Mouse (Mus musculus) bone marrow macrophage, adult 2 months (primary cell): ENCODE data around the gene Eif3c.

Experiments used
- CTCF ChIP-seq: IDR thresholded peaks from 2 replicates; pipeline ENCODE4 v1.5.1; 2012; ENCODE audit warnings: low read depth, mild to moderate bottlenecking, low read length, moderate library complexity
- POLR2A ChIP-seq: IDR thresholded peaks from 2 replicates; pipeline ENCODE4 v1.6.1; 2012; ENCODE audit warnings: mild to moderate bottlenecking, low read depth, low read length, borderline replicate concordance

DNA sequence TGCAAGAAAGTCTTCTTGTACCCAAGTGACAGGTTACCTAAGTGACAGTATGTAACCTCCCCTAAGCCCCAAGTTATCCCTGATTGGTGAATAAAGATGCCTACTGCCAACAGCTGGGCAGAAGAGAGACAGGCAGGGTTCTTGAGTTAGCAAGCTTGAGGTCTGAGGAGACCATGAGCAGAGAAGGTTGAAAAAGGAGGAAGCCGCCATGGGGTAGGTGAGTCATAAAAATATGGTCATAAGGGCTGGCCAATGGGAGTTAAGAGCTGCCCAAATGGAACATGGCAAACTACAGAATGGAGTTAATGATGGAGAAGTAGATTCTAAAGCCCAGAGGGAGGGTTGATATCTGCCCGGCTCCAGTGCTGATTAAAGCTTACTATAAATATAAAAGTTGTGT lies 20.6 kb downstream of the Eif3c start:
- TF ChIP-seq CTCF = no peak
- no peak for TF ChIP-seq POLR2A
